Mouse (Mus musculus) thymus, adult 2 months (tissue): ENCODE data around the gene Mrpl2.

ENCODE experiments used
- CTCF ChIP-seq: fragments of 200-500 bp; IDR thresholded peaks from 2 replicates; pipeline ENCODE4 v1.5.1; 2012; ENCODE audit warnings: mild to moderate bottlenecking, control low read depth, low read length, moderate library complexity, borderline replicate concordance; ENCODE audit not compliant: control insufficient read depth, poor library complexity, insufficient read depth; ENCODE audit errors: extremely low read depth
- POLR2A ChIP-seq: fragments of 200-500 bp; IDR thresholded peaks from 2 replicates; pipeline ENCODE4 v1.6.1; 2012; ENCODE audit warnings: mild to moderate bottlenecking, low read length, control low read depth, moderate library complexity; ENCODE audit not compliant: control insufficient read depth, poor library complexity, insufficient read depth; ENCODE audit errors: extremely low read depth

DNA sequence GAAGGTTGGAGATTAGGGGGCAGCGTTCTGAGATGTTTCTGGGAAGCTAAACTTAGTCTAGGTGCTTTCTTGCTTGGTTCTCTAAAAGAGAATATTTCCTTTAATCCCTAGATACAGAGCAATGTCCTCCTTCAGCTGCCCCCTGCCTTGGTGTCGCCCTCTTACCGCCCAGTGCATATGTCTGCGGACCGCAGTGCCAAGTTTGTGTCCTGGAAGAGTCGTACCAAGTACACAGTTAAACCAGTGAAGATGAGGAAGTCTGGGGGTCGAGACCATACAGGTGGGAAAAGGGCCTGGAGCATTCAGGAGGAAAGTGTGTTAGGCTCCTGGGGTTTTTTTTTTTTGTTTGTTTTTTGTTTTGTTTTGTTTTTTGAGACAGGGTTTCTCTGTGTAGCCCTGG, 1.2 kb downstream of the Mrpl2 start:
- TF ChIP-seq CTCF: no peak
- no peak for TF ChIP-seq POLR2A
